Mouse (Mus musculus) hematopoietic stem cell, adult 5-6 weeks (primary cell): ENCODE measurements around the gene Psmf1. TPM values are rescaled to one million over a fixed set of nuclear protein-coding genes. Genes with fewer than 3 reads are reported as not detected.

Experiments
- ATAC-seq, 2 experiments: fragments of 125-278 bp in 1 of 2; replicated peaks in 1 of 2; 2 replicates each; pipeline ENCODE4 v1.8.0; 2016 to 2017; ENCODE audit warnings: inconsistent platforms in 2 of 2, mild to moderate bottlenecking in 2 of 2, moderate number of reproducible peaks in 2 of 2, low read depth in 1 of 2, moderate TSS enrichment in 1 of 2; ENCODE audit not compliant: low FRiP score in 2 of 2, poor library complexity in 2 of 2, severe bottlenecking in 2 of 2, insufficient read depth in 1 of 2, low TSS enrichment in 1 of 2
- total RNA-seq: library from RNA; stranded (forward); fragments of 172-1452, 232-1000 nt; gene quantifications from 2 replicates; pipeline ENCODE4 v1.2.3, GENCODE M21; 2017

The Psmf1 gene
- 15.6 and 16.4 TPM in 2 replicates for total RNA-seq

- ATAC-seq, result no peak
Observed at GRCm38 (mm10) chr2:151743845-151744244, at the start of gene Psmf1. Gene Psmf1 (minus strand): TSS chr2:151744186.

- no peak for ATAC-seq
Observed at GRCm38 (mm10) chr2:151791156-151791555, 47.2 kb upstream of the Psmf1 start.

- ATAC-seq, result no peak
Observed at GRCm38 (mm10) chr2:151790169-151790568, 46.2 kb upstream of the Psmf1 start.

GRCm38 (mm10) chr2:151788221-151788977, 44.4 kb upstream of the Psmf1 start:
- ATAC-seq, result no peak

GRCm38 (mm10) chr2:151783493-151783892, 39.5 kb upstream of the Psmf1 start:
- ATAC-seq, result no peak

- ATAC-seq, result no peak
Observed at GRCm38 (mm10) chr2:151777366-151777765, 33.4 kb upstream of the Psmf1 start.

- no peak for ATAC-seq
Observed at GRCm38 (mm10) chr2:151773476-151773875, 29.5 kb upstream of the Psmf1 start.

- no peak for ATAC-seq
Observed at GRCm38 (mm10) chr2:151772169-151772568, 28.2 kb upstream of the Psmf1 start.

- ATAC-seq, result no peak
Observed at GRCm38 (mm10) chr2:151764557-151764956, 20.6 kb upstream of the Psmf1 start.

- ATAC-seq, result no peak
Observed at GRCm38 (mm10) chr2:151758806-151759353, 14.9 kb upstream of the Psmf1 start.

- ATAC-seq, result no peak
Observed at GRCm38 (mm10) chr2:151757451-151757850, 13.5 kb upstream of the Psmf1 start.

GRCm38 (mm10) chr2:151756277-151757061, 12.5 kb upstream of the Psmf1 start:
- no peak for ATAC-seq

GRCm38 (mm10) chr2:151751330-151751729, 7.3 kb upstream of the Psmf1 start:
- ATAC-seq, result no peak

GRCm38 (mm10) chr2:151747847-151748705, 4.1 kb upstream of the Psmf1 start:
- ATAC-seq, result peak; percentile 75 to 86

- ATAC-seq, result no peak
Observed at GRCm38 (mm10) chr2:151742850-151743679, 921 bp downstream of the Psmf1 start.

GRCm38 (mm10) chr2:151742084-151742483, 1.9 kb downstream of the Psmf1 start:
- no peak for ATAC-seq
